Mouse (Mus musculus) embryonic facial prominence, embryonic 12.5 days (tissue): ENCODE results near the gene Tspan31. TPM values are rescaled to one million over a fixed set of nuclear protein-coding genes. Genes with fewer than 3 reads are reported as not detected.
A peak's percentile ranks its signal among the peaks of the same experiment; 100 is the strongest.
"Not testable (repeated sequence)": the region's sequence is repeated elsewhere in the genome, so short reads cannot be mapped to it uniquely, and the experiment has no call there.

ENCODE experiments used
- ATAC-seq: fragments of 200-750 bp; cut with Nextera tagmentation; 2 replicates; pipeline ENCODE4 v1.8.0; 2017; ENCODE audit not compliant: insufficient number of reproducible peaks, insufficient read depth, low FRiP score, low TSS enrichment
- H3K27ac ChIP-seq: fragments of 300-500 bp; sonication (generic); 2 replicates; pipeline ENCODE4 v1.5.1; 2016; ENCODE audit warnings: mild to moderate bottlenecking
- H3K27me3 ChIP-seq: fragments of 300-500 bp; sonication (generic); 2 replicates; pipeline ENCODE4 v1.6.1; 2016; ENCODE audit warnings: mild to moderate bottlenecking, moderate library complexity
- H3K36me3 ChIP-seq: fragments of 300-500 bp; sonication (generic); 2 replicates; pipeline ENCODE4 v1.6.1; 2016; ENCODE audit warnings: mild to moderate bottlenecking
- H3K4me1 ChIP-seq: fragments of 300-500 bp; sonication (generic); 2 replicates; pipeline ENCODE4 v1.6.1; 2016
- H3K4me2 ChIP-seq: fragments of 300-500 bp; sonication (generic); replicated peaks from 2 replicates; pipeline ENCODE4 v1.6.1; 2016; ENCODE audit warnings: mild to moderate bottlenecking, moderate library complexity
- H3K4me3 ChIP-seq: fragments of 300-500 bp; sonication (generic); 2 replicates; pipeline ENCODE4 v1.5.1; 2016; ENCODE audit warnings: mild to moderate bottlenecking
- H3K9ac ChIP-seq: fragments of 300-500 bp; sonication (generic); 2 replicates; pipeline ENCODE4 v1.6.1; 2016; ENCODE audit warnings: mild to moderate bottlenecking, moderate library complexity
- H3K9me3 ChIP-seq: fragments of 300-500 bp; sonication (generic); 2 replicates; pipeline ENCODE4 v1.6.1; 2016; ENCODE audit warnings: mild to moderate bottlenecking, moderate library complexity
- WGBS: fragments of 180-500 bp; shearing (Covaris S2); methylation state at CpG from one replicate; pipeline ENCODE4 v1.1.7; 2016; 5-methylcytosine and 5-hydroxymethylcytosine counted together
- polyA plus RNA-seq: library from polyadenylated mRNA; unstranded; fragments of >200 nt; fragmentation: Nextera tagmentation; extraction: Ambion mirVana; gene quantifications from 2 replicates; pipeline ENCODE4 v1.2.1, GENCODE M21; 2016

Tspan31 gene
- polyA plus RNA-seq, 1 experiment from 2014 or later, result 170 TPM

- WGBS, result 81% methylated on average over 2 of the region's 2 CpGs
- ATAC-seq, H3K36me3 ChIP-seq, H3K9me3 ChIP-seq, H3K9ac ChIP-seq, H3K4me2 ChIP-seq, H3K27ac ChIP-seq, H3K4me3 ChIP-seq: not testable (repeated sequence)
- H3K4me1 ChIP-seq, result peaks cover 23% of the 10 kb centered on the region
- H3K27me3 ChIP-seq, result peaks cover 29% of the 10 kb centered on the region
Measured at GRCm38 (mm10) chr10:127072969-127073368, 2.9 kb upstream of the Tspan31 start.

- H3K4me2 ChIP-seq, ATAC-seq, H3K9ac ChIP-seq, H3K9me3 ChIP-seq, H3K4me3 ChIP-seq, H3K27ac ChIP-seq: not testable (repeated sequence)
- H3K4me1 ChIP-seq, result peaks cover 23% of the 10 kb centered on the region
- 87% methylated on average over 4 of the region's 4 CpGs for WGBS
- peaks cover 23% of the 10 kb centered on the region for H3K27me3 ChIP-seq
- peaks cover 14% of the 10 kb centered on the region for H3K36me3 ChIP-seq
Measured at GRCm38 (mm10) chr10:127072270-127072669, 2.2 kb upstream of the Tspan31 start.

- no peak overlapping the region for H3K27ac ChIP-seq
- no peak for ATAC-seq
- H3K36me3 ChIP-seq, result peaks cover 25% of the 10 kb centered on the region
- H3K9ac ChIP-seq, result peak overlapping the region; percentile 71
- peak overlapping the region; percentile 80 for H3K4me2 ChIP-seq
- H3K4me3 ChIP-seq, result peak overlapping the region; percentile 68
- peaks cover 23% of the 10 kb centered on the region for H3K4me1 ChIP-seq
- peaks cover 13% of the 10 kb centered on the region for H3K27me3 ChIP-seq
- WGBS, result 74% methylated on average over 9 of the region's 9 CpGs
- no peaks in the 10 kb centered on the region for H3K9me3 ChIP-seq
Measured at GRCm38 (mm10) chr10:127071203-127071602, 1.1 kb upstream of the Tspan31 start.

- Histone ChIP-seq H3K9me3 (no peaks in the 10 kb centered on the region), H3K4me1 (peaks cover 31% of the 10 kb centered on the region), H3K27ac (peak overlapping the region; percentile 94), H3K4me3 (peak overlapping the region; percentile 68), H3K27me3 (no peaks in the 10 kb centered on the region), H3K36me3 (peaks cover 41% of the 10 kb centered on the region), H3K9ac (peak overlapping the region; percentile 74), H3K4me2 (peak overlapping the region; percentile 94)
- 8% methylated on average over 30 of the region's 30 CpGs for WGBS
- peak; percentile 58; the same call in 1 of the 2 replicates for ATAC-seq
Measured at GRCm38 (mm10) chr10:127069281-127070189, 529 bp downstream of the Tspan31 start.

GRCm38 (mm10) chr10:127068360-127069038, 1.6 kb downstream of the Tspan31 start:
- no peaks in the 10 kb centered on the region for H3K9me3 ChIP-seq
- H3K4me2 ChIP-seq, result peak overlapping the region; percentile 94
- peaks cover 42% of the 10 kb centered on the region for H3K36me3 ChIP-seq
- peak overlapping the region; percentile 74 for H3K9ac ChIP-seq
- H3K4me1 ChIP-seq, result peaks cover 31% of the 10 kb centered on the region
- no peaks in the 10 kb centered on the region for H3K27me3 ChIP-seq
- WGBS, result 80% methylated on average over 9 of the region's 9 CpGs
- peak overlapping the region; percentile 68 for H3K4me3 ChIP-seq
- peak overlapping the region; percentile 94 for H3K27ac ChIP-seq
- no peak for ATAC-seq

- Histone ChIP-seq H3K27ac (peak overlapping the region; percentile 30; the same call in 1 of the 2 replicates), H3K9ac (no peak overlapping the region), H3K9me3 (no peaks in the 10 kb centered on the region), H3K4me2 (no peak overlapping the region; the same call in 1 of the 2 replicates), H3K27me3 (peaks cover under 1% of the 10 kb centered on the region), H3K4me3 (no peak overlapping the region), H3K36me3 (peaks cover 42% of the 10 kb centered on the region), H3K4me1 (peaks cover 31% of the 10 kb centered on the region)
- 89% methylated on average over 14 of the region's 14 CpGs for WGBS
- no peak for ATAC-seq
Measured at GRCm38 (mm10) chr10:127066519-127067018, 3.5 kb downstream of the Tspan31 start.

- H3K4me3 ChIP-seq, result no peak overlapping the region
- H3K27me3 ChIP-seq, result peaks cover 4% of the 10 kb centered on the region
- no peaks in the 10 kb centered on the region for H3K9me3 ChIP-seq
- no peak for ATAC-seq
- H3K36me3 ChIP-seq, result peaks cover 42% of the 10 kb centered on the region
- H3K4me2 ChIP-seq, result no peak overlapping the region
- peaks cover 27% of the 10 kb centered on the region for H3K4me1 ChIP-seq
- no peak overlapping the region for H3K27ac ChIP-seq
- no peak overlapping the region for H3K9ac ChIP-seq
- 87% methylated on average over 9 of the region's 9 CpGs for WGBS
Measured at GRCm38 (mm10) chr10:127065981-127066380, 4.1 kb downstream of the Tspan31 start.

- no peaks in the 10 kb centered on the region for H3K9me3 ChIP-seq
- ATAC-seq, result no peak
- H3K36me3 ChIP-seq, result peaks cover 42% of the 10 kb centered on the region
- H3K27ac ChIP-seq, result peak overlapping the region; percentile 72
- H3K4me3 ChIP-seq, result peak overlapping the region; percentile 91
- 13% methylated on average over 37 of the region's 37 CpGs for WGBS
- peaks cover 24% of the 10 kb centered on the region for H3K4me1 ChIP-seq
- peak overlapping the region; percentile 81 for H3K4me2 ChIP-seq
- peaks cover 15% of the 10 kb centered on the region for H3K27me3 ChIP-seq
- H3K9ac ChIP-seq, result peak overlapping the region; percentile 98
Measured at GRCm38 (mm10) chr10:127063913-127064870, 5.9 kb downstream of the Tspan31 start.

- ATAC-seq, result peak; percentile 85
- H3K9me3 ChIP-seq, result no peaks in the 10 kb centered on the region
- peak within 1 kb of the TSS; percentile 98 for H3K9ac ChIP-seq
- peaks cover 23% of the 10 kb centered on the region for H3K4me1 ChIP-seq
- WGBS, result 0% methylated on average over 46 of the region's 46 CpGs
- peaks cover 22% of the 10 kb centered on the region for H3K27me3 ChIP-seq
- H3K4me3 ChIP-seq, result peak within 1 kb of the TSS; percentile 91
- peak within 1 kb of the TSS; percentile 81 for H3K4me2 ChIP-seq
- peaks cover 39% of the 10 kb centered on the region for H3K36me3 ChIP-seq
- H3K27ac ChIP-seq, result peak within 1 kb of the TSS; percentile 72
Measured at GRCm38 (mm10) chr10:127063239-127063872, 6.7 kb downstream of the Tspan31 start, which contains the start of gene Cdk4. Gene Cdk4 (plus strand): TSS chr10:127063534.

GRCm38 (mm10) chr10:127062503-127062902, 7.6 kb downstream of the Tspan31 start:
- H3K36me3 ChIP-seq, result peaks cover 30% of the 10 kb centered on the region
- no peak for ATAC-seq
- H3K4me2 ChIP-seq, result no peak overlapping the region
- H3K9ac ChIP-seq, result no peak overlapping the region
- peaks cover 21% of the 10 kb centered on the region for H3K4me1 ChIP-seq
- H3K9me3 ChIP-seq, result no peaks in the 10 kb centered on the region
- no peak overlapping the region for H3K4me3 ChIP-seq
- peaks cover 22% of the 10 kb centered on the region for H3K27me3 ChIP-seq
- no peak overlapping the region for H3K27ac ChIP-seq
- WGBS, result 81% methylated on average over 5 of the region's 5 CpGs
